Mouse (Mus musculus) bone marrow macrophage, adult 2 months (primary cell): ENCODE results near the gene Bri3.

ENCODE experiments used
- CTCF ChIP-seq: IDR thresholded peaks from 2 replicates; pipeline ENCODE4 v1.5.1; 2012; ENCODE audit warnings: low read depth, mild to moderate bottlenecking, low read length, moderate library complexity
- POLR2A ChIP-seq: IDR thresholded peaks from 2 replicates; pipeline ENCODE4 v1.6.1; 2012; ENCODE audit warnings: mild to moderate bottlenecking, low read depth, low read length, borderline replicate concordance

DNA sequence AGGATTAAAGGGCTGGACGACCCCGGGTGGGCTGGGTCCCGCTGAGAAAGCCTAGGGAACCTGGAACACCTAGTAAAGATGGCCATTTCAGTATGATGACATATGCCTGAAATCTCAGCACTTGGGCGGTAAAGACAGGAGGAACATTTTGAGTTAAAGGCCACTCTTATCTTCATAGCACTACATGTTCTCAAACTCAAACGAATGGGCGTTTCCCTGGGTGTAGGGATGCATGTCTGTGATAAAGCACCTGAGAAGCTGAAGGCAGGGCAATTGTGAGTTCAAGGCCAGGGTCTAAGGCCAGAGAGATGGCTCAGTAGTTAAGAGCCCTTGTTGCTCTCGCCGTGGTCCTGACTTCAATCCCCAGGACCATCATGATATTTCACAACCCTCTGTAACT, 26.2 kb downstream of the Bri3 start:
- TF ChIP-seq CTCF = no peak
- TF ChIP-seq POLR2A = no peak
